11 mouse cellular contexts compared by ENCODE assay signal in the genomic region with DNA sequence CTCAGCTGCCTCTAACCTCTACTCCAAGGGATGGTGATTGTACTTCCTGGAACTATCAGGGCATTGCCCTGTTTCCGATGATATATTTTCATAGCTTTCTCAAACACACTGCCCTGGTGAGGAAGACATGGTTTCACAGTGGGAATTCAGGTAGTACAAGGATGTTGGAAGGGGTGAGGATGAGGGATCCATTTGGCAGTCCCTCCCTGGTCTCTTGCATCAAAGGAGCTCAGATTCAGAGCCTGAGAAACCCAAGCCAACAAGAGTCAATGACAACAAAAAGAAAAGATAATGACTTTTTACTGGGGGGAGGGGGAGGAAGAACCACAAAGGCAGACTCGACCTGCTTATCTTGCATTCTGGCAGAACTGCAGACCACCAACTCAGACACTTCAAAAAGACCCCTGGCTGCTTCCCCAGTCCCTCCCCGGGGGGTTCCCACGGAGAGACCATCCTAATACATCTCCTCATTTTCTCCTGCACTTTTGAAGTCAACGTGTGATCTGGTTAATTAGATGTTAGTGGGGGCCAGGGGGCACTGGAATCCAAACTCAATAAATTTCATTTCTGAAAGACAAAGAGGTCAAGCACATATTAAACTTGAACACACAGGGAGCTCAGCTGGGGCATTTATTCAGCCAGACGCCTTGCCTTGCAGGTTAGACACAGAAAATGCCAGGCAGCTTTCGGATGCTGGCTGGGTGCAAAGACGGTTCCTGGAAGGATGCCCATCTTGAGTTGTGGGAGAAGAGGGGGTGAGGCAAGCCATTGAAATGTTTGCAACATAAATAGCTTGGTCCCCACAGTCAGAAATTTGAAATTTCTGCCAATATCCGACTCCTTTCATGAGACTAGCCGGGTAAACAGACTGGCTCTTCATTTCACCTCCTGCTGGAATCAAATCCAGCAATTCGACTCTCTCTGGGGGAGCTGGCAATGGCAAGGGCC.
DNase-seq lines count a peak whose midpoint lies in the region; ATAC-seq lines count a peak whose summit lies in the region.
"Had no signal": no experiment of that assay in that cellular context is flagged by ENCODE, and none has a peak within 500 bp of the region (broad histone marks: within the 10 kb centered on the region; RNA-seq: fewer than 3 reads in every experiment).

No protein-coding gene starts in this region.

- peak; percentile 74 to 84 for DNase-seq in cerebellum, postnatal 10 days
- no peak for DNase-seq in cerebellum, adult 8-10 months
- no peak for DNase-seq in lung, adult 18-20 months
- peak; percentile 40 for DNase-seq in right cerebral cortex, adult 18-20 months
- DNase-seq in MN1 (ENCODE audit: low spot score) = no peak
- DNase-seq in kidney, adult 8-10 months = no peak

- H3K4me3 ChIP-seq in lung, embryonic 16.5 days (ENCODE audit: low read length) = no peak overlapping the region
- no peak overlapping the region for H3K4me3 ChIP-seq in hindbrain, embryonic 16.5 days (ENCODE audit: low read length)
- H3K4me3 ChIP-seq: embryonic facial prominence, embryonic 12.5 days; liver, embryonic 15.5 days; neural tube, embryonic 12.5 days had no signal

- 22% methylated on average over 11 of the region's 11 CpGs for WGBS in lung, embryonic 16.5 days
- 35% methylated on average over 11 of the region's 11 CpGs for WGBS in hindbrain, embryonic 16.5 days

- no peaks in the 10 kb centered on the region for H3K9me3 ChIP-seq in lung, embryonic 16.5 days (ENCODE audit: control insufficient read depth, low read length)
- H3K9me3 ChIP-seq in hindbrain, embryonic 16.5 days (ENCODE audit: control insufficient read depth, low read length) = no peaks in the 10 kb centered on the region; the same call in 1 of the 2 replicates
- H3K9me3 ChIP-seq: liver, embryonic 15.5 days; neural tube, embryonic 12.5 days had no signal

- H3K9ac ChIP-seq in lung, embryonic 16.5 days (ENCODE audit: low read length) = no peak overlapping the region
- no peak overlapping the region for H3K9ac ChIP-seq in hindbrain, embryonic 16.5 days (ENCODE audit: low read depth, low read length)
- H3K9ac ChIP-seq: embryonic facial prominence, embryonic 12.5 days; liver, embryonic 15.5 days; neural tube, embryonic 12.5 days had no signal

- ATAC-seq in lung, embryonic 16.5 days (ENCODE audit: low read depth) = peak; percentile 82
- ATAC-seq in hindbrain, embryonic 16.5 days = peak; percentile 91

- peak overlapping the region; percentile 34 for H3K27ac ChIP-seq in lung, embryonic 16.5 days (ENCODE audit: low read length)
- H3K27ac ChIP-seq in hindbrain, embryonic 16.5 days (ENCODE audit: low read depth, low read length) = no peak overlapping the region
- H3K27ac ChIP-seq: embryonic facial prominence, embryonic 12.5 days; liver, embryonic 15.5 days; neural tube, embryonic 12.5 days had no signal

- H3K36me3 ChIP-seq in lung, embryonic 16.5 days (ENCODE audit: control insufficient read depth, insufficient read depth, low read length) = no peaks in the 10 kb centered on the region
- no peaks in the 10 kb centered on the region for H3K36me3 ChIP-seq in hindbrain, embryonic 16.5 days (ENCODE audit: control insufficient read depth, insufficient read depth, low read length)
- H3K36me3 ChIP-seq: embryonic facial prominence, embryonic 12.5 days; liver, embryonic 15.5 days; neural tube, embryonic 12.5 days had no signal

- no peaks in the 10 kb centered on the region for H3K27me3 ChIP-seq in lung, embryonic 16.5 days (ENCODE audit: control insufficient read depth, insufficient read depth, low read depth, low read length)
- no peaks in the 10 kb centered on the region for H3K27me3 ChIP-seq in hindbrain, embryonic 16.5 days (replicated peaks; ENCODE audit: control insufficient read depth, insufficient read depth, low read length)
- H3K27me3 ChIP-seq: embryonic facial prominence, embryonic 12.5 days; liver, embryonic 15.5 days; neural tube, embryonic 12.5 days had no signal

- no peak overlapping the region for H3K4me2 ChIP-seq in lung, embryonic 16.5 days (ENCODE audit: low read depth, low read length)
- H3K4me2 ChIP-seq in hindbrain, embryonic 16.5 days (ENCODE audit: low read length) = no peak overlapping the region
- H3K4me2 ChIP-seq: embryonic facial prominence, embryonic 12.5 days; liver, embryonic 15.5 days; neural tube, embryonic 12.5 days had no signal

- peaks cover 6% of the 10 kb centered on the region for H3K4me1 ChIP-seq in lung, embryonic 16.5 days (replicated peaks; ENCODE audit: control insufficient read depth, insufficient read depth, low read length)
- H3K4me1 ChIP-seq in hindbrain, embryonic 16.5 days (ENCODE audit: control insufficient read depth, insufficient read depth, low read depth, low read length) = peaks cover 4% of the 10 kb centered on the region; the same call in 1 of the 2 replicates
- H3K4me1 ChIP-seq: liver, embryonic 15.5 days; neural tube, embryonic 12.5 days had no signal

Comparison
In these comparisons a context has a peak if more than half of its experiments do, and no peak if none do; other contexts are left out.
1. DNase-seq: peak in cerebellum, postnatal 10 days (2 of 2) and right cerebral cortex, adult 18-20 months (single experiment); none in cerebellum, adult 8-10 months (single experiment), lung, adult 18-20 months (0 of 2), MN1 (single experiment) and kidney, adult 8-10 months (0 of 2).